Mouse (Mus musculus) embryonic fibroblast, embryonic 13.5 days (primary cell): ENCODE results near the gene Cyp2c23.

ENCODE experiments used
- CTCF ChIP-seq: IDR thresholded peaks from 2 replicates; pipeline ENCODE4 v1.5.1; 2011; ENCODE audit warnings: mild to moderate bottlenecking, control low read depth, low read length, moderate library complexity, borderline replicate concordance; ENCODE audit not compliant: insufficient read depth
- POLR2A ChIP-seq: IDR thresholded peaks from 2 replicates; pipeline ENCODE4 v1.6.1; 2011; ENCODE audit warnings: low read depth, mild to moderate bottlenecking, control low read depth, low read length, moderate library complexity

DNA sequence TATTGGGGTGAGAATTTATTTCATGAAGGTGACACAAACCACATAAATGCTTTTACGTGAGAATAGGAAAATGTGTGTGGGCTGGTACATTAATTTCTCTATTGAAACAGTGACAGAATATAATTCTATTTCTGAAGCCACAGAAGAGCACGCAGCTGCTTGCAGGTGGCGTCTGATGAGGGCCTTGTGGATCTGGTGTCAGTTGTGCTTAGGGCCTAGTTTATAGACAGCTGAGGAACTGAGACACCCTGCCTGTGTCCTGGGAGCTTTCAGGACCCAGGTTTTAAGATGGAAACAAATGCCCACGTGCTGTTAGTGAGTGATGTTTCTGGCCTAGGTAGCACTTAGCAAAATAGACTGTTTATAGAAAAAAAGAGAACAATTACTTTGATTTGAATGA is 24.0 kb downstream of the Cyp2c23 start:
- TF ChIP-seq CTCF (no peak), POLR2A (no peak)
